Mouse (Mus musculus) retina, adult 2 months (tissue): ENCODE data around the gene Desi1.
A peak's percentile ranks its signal among the peaks of the same experiment; 100 is the strongest.
"Not testable (repeated sequence)": the region's sequence is repeated elsewhere in the genome, so short reads cannot be mapped to it uniquely, and the experiment has no call there.

Source experiments
- DNase-seq: peaks from one replicate; pipeline ENCODE4 v3.0.0-alpha.2; 2012; ENCODE audit warnings: low read depth, low spot score

The Desi1 gene

DNA sequence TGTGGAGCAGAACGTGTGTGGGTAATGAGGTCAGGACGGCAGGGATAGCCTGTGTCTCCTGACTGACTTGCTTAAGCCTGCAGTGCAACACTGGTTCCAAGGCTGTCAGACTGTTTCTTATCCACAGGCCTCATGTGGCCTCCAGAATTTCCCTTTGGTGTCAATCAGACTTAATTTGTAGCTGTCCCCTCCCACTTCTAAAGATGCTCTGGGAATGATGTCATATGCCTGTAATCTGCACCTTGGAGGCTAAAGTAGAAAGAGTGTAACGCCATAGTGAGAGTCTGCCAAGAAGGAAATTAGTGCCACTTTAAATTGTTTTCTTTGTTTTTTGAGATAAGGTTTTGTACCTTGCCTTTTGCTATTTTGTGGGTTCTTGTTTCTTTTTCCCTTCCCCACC is 14.4 kb downstream of the Desi1 start:
- DNase-seq, result no peak

DNA sequence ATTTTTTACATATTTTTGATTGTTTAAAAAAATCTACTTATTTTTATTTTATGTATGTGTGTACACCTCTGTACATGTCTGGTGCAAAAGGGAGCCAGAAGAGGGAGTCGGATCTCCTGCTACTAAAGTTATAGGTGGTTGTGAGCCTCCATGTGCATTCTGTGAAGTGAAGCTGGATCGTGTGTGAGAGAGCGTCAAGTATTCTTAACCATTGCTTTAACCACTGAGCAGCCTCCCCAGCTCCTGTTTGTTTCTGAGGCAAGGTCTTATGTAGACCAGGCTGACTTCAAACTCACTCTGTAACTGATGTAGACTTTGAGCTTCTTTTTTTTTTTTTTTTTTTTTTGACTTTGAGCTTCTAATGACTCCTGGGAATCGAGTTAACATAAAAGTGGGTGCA is 16.2 kb downstream of the Desi1 start:
- no peak for DNase-seq

DNA sequence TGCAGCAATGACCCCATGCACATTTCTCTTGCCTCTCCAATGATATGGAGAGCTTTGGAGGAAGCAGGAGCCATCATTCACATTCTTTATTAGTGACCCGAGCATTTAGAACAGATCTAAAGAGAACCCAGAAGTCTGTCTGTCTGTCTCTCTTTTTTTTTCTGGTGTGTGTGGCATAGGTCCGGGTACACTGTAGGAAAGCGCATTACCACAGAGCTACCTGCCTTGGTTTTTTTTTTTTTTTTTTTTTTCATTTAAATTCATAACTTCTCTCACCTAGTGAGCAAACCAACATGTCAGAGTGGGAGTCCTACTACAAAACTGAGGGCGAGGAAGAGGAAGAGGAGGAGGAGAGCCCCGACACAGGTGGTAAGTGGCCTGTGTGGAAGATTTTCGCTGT is 16.8 kb downstream of the Desi1 start:
- no peak for DNase-seq

DNA sequence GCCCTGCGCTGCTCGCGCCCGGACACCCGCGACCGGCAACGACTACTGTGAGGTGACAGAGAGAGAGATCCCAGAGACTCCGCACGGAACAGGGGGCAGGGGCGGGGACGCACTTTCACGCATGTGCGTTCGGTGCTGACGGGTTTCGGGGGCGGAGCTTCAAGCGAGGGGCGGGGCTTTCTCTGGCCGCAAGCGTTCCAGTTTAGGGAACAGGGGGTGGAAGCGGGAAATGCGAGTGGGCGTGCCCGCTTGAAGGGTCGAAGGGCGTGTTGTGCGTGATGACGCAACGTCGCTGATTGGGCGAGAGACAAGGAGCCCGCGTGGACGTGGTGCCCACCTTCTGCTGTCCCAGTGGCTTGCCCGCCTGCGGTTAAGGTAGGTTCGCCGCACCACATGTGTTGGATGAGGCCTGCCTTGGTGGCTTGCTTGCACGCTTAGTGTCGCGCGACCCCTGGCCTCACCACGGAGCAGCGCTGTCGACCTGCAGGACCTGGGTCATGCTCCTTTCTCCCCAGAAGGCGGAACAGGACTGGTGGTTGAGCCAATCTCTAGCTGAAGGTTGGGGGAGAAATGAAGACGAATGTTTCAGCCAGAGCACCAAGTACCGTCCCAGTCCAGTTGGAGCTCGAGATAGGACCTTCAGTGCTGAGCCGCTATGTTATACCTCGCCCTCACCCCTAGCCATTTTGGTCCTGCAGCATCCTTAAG is 17.4 kb downstream of the Desi1 start:
- DNase-seq, result peak; percentile 97

DNA sequence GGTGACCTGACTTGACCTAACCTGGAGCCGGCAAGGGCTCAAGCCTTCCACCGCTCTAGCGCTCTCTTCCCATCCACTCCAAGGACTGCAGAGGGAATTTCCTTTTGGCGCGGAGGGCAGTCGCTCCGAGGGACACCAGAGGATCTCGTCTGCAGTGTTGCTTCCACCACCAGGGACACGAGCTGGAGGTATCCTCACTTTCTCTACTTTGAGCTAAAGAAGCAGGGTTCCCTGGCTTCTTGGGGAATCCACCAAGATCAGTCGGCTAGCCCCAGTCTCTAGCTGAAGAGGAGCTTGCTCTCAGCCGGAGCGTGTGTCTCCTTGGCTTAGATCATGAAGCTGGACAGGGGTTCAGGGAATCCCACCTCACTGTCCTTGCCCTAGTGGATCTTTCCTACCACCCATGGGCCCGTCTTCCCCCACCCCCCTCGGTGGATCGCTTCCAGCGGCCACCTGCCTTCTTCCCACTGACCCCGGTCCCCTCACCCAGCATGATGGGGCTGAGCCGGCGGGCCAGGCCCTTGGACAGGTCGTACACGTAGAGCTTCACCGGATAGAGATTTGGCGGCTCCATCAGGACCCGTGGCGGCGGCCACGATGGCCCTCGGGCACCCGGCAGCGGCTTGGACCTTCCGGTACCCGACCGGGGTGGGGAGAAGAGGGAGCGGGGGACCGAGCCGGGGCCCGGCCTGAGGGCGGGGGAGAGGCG is 18.1 kb downstream of the Desi1 start:
- DNase-seq, result no peak

DNA sequence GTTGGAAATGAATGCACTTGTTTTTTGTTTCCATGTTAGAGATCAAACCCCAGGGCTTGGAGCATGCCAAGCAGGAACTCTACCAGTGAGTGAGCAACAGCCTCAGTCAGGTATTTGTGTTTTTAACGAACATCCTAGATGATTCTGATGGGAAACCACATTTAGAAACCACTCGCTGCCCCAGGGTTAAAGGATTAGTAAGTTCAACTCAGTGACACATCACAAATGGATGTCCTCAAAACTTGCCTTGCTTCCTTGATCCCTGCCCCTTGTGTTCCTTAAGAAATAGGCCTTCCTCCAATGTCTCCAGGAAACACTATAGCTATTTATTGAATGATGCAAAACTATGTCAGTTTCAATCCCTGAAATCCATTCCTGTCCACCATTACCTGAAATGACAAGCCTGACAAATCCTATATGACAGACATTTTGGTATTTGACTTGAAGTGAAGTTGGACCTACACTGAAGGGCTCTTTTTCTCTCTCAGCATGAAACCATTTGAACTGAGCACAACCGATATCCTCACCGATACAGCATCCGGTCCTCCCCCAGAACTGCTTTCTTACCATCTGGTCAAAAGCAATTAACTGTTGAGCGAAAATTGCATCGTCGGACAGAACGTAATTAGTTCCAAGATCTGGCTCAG is 18.8 kb downstream of the Desi1 start:
- peak; percentile 40 for DNase-seq

DNA sequence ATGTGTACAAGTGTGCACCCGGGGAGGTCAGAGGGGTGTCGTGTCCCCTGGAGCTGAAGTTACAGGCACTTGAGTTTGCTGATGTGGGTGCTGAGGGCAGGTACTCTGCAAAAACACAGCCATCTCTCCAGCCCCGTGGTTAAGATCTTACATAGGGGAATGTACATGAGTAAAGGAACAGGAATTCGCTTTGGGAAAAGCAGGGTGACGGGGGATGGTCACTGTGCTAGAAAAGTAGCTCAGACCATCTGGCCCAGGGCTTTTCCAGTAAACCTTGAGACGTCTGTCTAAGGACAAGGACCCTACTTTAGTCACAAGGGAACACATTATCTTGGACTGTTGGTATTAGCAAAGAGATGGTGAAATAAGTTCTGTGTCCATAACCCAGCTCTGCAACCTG is 21.7 kb downstream of the Desi1 start:
- DNase-seq, result no peak

DNA sequence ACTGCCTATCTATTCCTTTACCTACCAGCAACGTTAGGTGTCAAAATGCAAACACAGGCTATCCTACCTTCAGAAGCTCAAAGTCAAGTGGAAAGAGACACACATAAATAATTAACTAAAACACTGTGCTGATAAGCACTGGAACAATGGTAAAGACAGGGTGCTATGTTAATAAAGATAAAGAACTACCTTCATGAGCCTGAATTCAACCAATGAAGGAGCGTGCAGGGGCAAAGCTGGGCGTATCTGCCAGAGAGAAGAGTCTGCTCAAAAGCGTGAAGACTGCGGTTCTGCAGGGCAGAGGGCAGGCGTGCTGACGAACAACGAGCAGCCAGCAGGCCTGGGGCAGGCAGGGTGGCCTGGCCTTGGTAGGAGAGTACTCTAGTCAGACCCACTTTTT is 29.4 kb downstream of the Desi1 start:
- DNase-seq, result no peak

DNA sequence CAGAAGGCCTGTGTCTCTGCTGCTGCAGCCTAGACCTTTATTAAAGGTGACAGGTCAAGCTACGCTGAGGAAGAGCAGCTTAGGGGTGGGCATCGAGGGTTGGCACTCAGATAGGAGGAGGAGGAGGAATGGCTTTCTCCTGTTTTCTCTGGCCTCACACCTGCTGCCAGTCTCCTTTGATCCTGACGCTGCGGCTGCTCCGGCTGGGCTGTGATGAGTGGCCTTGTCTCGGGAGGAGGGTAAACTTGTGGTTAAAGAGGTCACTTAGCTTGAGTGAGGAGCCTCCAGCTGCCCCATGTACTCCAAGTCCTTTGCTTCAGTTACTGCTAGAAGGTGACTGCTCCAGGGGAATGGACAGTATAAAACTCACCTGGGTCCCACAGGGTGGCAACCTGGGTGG is 39.7 kb downstream of the Desi1 start:
- no peak for DNase-seq

DNA sequence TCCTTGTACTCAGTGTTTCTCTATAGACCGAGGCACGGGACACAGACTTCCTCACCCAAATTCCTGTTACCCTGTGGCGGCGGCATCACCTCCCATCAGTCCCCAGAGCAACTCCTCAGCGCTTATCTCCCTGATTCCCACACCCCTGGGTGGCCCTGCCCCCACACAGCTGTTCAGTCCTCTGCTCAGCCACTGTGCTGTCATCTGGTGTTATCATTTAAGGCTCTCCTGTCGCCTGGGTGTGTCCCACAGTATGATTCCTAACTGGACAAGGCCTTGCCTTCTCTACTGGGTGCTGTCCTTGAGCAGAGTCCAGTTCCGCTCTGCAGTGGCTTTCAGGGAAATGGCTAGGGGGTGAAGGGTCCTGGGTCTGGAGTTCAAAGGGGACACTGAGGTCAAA is 43.1 kb downstream of the Desi1 start:
- no peak for DNase-seq

DNA sequence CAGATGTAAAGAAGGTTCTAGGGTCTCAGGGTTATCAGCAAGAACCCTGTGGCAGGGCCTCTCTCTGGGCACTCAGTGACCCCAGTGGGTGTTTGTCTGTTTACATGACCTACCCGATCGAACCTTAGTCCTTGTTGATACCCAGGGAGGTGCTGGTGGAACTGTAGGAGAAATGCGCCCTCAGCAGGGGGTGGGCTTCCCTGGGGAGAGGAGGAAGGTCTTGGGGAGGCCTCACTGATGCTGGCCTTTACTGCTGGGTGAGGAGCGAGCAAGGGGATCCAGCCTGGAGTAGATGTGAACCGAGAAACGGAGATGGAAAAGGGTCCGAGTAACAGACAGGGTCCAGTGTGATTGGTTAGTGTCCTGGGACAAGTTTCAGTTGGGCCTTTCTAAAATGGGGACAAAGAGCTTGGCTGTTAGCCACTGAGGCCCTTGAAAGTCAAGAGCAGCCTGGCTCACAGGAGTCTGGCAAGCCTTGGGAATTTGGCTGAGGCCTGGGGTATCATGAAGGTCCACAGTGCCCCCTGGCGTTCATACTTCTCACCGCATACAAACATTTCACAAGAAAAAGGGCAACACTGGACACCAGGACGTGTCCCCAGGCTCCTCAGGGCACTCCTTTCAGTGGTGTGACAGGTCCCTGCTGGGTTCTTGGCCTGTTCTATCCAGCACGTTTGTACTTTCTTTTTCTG is 44.1 kb downstream of the Desi1 start:
- peak; percentile 72 for DNase-seq

DNA sequence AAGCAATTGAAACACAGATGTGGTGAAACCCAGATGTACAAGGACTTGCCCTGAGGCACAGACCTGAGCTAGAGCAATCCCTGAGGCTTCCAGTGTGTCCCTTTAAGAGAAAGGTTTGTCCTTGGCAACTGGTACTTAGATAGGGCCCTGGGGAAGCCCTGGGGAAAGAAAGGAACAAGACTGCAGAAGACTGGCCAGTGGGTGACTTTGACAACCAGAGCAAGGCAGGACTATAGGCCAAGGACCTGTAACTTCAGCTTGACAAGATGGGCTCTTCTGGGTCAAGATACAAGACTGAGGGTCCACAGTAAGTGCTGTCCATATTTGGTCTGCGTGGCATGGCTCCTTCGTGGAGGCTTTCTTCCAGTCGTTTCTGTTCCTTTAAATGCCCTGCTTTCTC is 46.0 kb downstream of the Desi1 start, which contains the start of gene Xrcc6:
Xrcc6 (plus strand) TSS at position 190 of the 400 bp plus-strand sequence.
- DNase-seq, result no peak

DNA sequence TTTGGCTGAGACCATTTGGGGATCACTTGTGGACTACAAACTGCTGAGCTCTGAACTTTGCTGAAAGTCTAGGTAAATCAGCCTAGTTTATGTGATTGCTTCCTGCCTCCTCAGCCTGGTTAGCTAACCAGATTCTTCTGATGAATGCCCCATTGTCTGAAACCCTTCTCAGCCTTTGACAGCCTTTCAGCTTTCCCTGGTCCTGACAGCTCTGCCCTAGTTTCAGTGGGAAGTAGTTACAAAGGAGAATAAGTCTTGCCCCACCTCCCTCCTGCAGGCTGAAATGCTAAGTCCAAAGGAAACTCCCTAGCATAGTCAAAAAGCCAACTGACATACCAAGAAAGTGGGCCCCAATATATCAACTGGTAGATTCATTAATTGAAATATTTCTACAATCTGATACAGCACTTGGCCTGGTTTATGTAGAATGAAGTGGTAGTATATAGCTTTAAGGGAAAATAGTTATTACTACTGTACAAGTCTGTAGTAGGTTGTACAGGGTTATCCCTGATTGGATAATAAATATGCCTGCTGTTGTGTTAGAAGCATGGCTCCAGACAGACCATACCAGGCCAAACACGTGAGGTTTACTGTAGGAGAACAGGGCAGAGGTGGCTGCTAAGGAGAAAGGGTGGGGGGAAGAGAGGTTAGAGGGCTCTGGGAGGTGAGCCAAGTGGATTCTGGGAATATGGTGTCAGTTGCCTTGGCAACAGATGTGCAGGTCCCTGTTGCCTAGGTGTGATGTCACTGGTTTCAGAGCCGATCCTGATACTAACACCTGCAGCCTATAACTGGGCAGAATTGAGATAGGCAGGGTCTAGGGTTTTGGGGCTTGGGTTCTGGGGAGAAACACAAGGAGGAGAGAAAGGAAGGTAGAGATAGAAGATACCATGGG is 48.1 kb downstream of the Desi1 start:
- no peak for DNase-seq

DNA sequence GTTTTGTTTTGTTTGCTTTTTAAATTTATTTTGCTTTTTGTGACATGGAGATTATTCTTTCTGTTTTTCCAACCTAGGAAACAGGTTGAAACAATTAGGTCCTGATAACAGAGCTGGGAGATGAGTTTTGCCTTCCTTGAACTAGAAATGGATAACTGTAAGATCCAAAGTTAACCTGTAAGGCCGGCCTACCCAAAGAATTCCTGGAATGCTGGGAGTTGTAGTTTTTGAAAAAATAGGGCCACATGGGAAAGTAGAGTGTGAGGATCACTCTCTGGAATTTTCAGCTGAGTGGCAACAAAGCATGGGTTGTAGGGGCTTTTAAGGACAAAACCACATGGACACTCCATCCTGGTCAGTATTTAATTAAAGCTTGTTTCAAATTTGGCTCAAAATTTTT is 51.5 kb downstream of the Desi1 start:
- no peak for DNase-seq

DNA sequence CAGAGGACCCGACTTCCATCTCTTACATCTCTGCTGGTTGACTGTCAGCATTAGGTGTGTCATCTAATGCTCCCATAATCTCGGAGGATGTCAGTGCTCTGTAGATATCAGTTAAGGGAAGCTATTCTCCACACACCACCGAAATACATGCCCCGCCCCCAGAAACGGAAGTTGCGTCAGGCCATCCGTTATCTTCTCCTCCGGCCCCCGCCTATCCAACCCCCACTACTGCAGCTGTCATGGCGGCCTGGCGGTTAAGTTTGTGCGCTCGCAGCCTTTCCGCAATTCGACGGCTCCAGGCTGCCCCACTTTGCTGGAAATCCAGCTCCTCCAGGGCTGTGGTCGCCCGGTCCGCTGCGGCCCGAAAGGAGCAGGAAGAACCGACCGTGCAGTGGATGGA is 53.3 kb downstream of the Desi1 start, which contains the start of gene 1700029P11Rik:
1700029P11Rik (plus strand) TSS at position 220 of the 400 bp plus-strand sequence.
- no peak for DNase-seq

DNA sequence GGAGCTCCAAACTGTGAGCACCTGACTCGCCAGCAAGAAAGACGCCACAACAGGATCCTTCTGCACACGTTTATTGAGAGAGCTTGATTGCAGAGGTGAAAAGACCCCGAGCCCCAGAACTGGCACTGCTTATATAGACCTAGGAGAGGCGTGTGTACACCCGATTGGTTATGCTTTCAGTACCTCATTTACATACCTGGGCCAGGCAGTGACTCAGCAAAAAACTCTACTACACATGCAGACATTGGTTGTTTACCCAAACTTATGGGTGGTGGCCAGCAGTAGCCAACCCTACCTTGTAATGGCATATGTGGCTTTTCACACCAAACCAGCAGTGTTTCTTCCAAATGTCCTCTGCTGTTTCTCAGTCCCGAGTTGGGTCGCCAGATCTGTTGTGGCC is 58.5 kb downstream of the Desi1 start:
- DNase-seq, result not testable (repeated sequence)

DNA sequence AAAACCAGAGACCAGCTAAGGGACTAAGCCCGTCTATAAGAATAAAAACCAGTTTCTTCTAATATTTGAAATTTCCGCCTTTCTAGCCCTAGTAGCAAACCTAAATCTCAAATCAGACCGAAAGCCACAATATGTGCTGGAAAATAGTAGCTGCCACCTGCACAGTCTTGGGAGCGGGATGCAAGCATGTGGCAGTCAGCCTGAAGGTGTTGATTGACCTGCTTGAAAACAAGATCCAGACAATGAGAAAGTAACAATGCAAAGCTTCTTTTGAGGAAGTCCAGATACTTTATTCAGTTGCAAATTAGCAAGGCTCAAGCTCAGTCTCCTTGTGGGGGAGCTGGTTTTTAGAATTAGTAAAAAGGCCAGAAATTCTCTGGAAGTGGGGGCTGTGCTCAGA is 63.2 kb downstream of the Desi1 start:
- DNase-seq, result not testable (repeated sequence)

DNA sequence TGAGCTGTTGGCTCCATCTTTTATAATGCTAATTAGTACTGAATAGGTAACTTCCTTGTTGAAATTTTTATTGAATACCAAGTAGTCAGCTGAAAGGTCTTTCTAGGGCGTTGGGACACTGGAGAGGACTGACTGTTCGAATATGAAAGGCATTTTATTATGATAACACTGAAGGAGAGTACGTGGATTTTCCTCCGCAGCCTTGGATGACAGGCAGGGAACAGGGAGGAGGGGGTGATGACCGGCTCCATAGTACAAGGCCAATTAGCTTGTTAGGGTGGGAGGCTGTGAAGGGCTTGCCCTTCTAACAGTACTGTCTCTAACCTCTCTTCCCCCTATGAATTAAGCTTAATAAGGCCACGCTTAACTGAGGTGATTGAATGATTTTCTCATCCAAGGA is 64.0 kb downstream of the Desi1 start:
- DNase-seq, result not testable (repeated sequence)

DNA sequence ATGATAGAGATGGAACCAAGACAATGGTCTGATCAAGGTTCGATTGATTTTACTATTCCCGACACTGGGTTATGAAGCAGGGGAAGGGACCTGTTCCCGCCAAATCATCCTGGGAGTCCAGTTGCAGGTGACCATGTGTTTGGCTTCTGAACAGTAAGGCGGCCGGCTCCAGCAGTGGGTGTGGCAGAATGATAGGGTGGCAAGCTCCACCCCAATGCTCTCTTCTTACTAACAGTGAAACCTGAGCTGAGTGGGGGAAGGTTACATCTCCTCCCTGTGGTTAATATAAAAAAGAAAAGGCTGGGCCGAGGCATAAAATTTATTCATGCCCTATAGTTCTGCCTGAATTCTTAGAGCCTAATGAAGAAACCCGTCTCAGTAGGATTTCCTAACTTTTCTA is 64.5 kb downstream of the Desi1 start:
- DNase-seq, result no peak

DNA sequence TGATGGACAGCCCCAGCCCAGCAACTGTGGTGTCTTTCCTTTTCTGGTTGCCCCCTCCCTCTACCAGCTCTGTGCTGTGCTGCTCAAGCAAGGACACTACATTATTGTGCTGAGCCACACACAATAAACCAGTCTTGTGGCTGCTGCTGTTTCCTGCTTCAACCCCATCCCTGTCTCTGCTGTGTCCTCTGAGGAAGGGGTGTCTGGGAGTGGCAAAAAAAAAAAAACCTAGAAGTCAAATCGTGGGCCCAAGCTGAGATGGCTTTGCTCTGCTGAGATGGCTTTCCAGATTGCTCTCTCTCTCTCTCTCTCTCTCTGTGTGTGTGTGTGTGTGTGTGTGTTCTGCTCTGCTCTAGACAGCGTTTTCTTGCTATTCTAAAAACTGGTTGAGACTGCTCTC is 65.2 kb downstream of the Desi1 start:
- DNase-seq, result no peak

DNA sequence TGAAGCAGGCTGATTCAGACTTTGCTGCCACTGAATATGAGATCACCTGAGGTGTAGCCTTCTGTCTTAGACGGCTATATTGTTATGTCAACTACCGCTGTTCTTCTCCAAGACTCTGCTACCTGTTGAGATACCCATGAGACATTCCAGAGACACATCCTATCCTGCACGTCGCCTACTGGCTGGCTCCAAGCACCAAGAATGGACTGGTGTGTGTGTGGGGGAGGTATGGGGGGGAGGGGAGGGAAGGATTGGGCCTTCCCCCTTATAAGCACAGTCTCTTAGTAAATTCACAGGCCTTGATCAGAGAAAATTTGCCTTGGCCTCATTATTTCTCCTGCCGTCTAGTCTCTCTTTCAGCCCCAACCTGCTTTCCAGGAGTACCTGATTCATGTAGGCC is 65.8 kb downstream of the Desi1 start:
- DNase-seq, result no peak
